Mouse (Mus musculus): ENCODE measurements at regions not wholly inside any gene's neighbourhood (a gene's known extent, or its start where the extent isn't known, plus 50 kb on each side); places are given as distances from the start of the nearest gene placed in this dataset.

DNA sequence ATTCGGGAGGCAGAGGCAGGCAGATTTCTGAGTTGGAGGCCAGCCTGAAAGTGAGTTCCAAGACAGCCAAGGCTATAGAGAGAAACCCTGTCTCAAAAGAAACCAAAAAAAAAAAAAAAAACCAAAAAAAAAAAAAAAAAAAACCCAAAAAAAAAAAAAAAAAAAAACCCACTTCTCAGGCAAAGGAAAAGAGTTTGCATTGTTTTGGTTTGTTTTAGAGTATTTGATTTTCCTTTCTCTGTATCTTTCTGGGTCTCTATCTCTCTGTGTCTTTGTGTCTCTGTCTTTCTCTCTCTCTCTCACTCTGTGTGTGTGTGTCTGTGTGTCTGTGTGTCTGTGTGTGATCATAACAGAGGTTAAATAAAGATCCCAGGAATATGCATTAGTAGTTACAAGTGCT lies 95.7 kb upstream of the AI593442 start:
- no peaks in the 10 kb centered on the region for H3K36me3 ChIP-seq (ENCODE audit: control insufficient read depth, insufficient read depth, low read length)
- H3K27ac ChIP-seq (ENCODE audit: low read depth, low read length) = no peak overlapping the region
- no peaks in the 10 kb centered on the region for H3K27me3 ChIP-seq (ENCODE audit: control insufficient read depth, insufficient read depth, low read length)
- H3K4me2 ChIP-seq (replicated peaks; ENCODE audit: low read depth, low read length) = no peak overlapping the region
- whole genome bisulfite sequencing = 94% methylated on average over 1 of the region's 1 CpGs
- no peaks in the 10 kb centered on the region for H3K9me3 ChIP-seq (ENCODE audit: control insufficient read depth, low read length)
- H3K4me1 ChIP-seq (ENCODE audit: control insufficient read depth, insufficient read depth, low read length) = peaks cover 6% of the 10 kb centered on the region; the same call in 1 of the 2 replicates
- H3K4me3 ChIP-seq (ENCODE audit: low read length) = no peak overlapping the region
- no peak overlapping the region for H3K9ac ChIP-seq (ENCODE audit: low read depth, low read length)
- no peak for ATAC-seq (ENCODE audit: low FRiP score, low TSS enrichment)

DNA sequence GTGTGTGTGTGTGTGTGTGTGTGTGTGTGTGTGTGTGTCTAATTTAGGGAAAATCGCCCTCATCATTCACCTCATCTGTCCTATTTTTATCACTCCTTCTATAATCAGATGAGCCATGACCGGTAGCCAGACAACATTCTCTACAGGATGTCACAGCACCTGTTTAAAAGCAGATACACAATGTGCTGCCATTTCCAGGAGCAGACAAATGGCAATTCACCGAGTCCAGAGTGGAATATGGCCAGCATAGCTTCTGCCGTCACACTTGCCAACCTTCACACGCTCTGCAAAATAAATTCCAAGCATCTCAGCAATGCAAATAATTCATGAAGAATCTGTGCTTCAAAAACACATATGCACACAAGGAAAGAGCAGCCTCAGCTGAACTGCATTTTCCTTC lies 88.5 kb upstream of the AI593442 start:
- 80% methylated on average over 5 of the region's 5 CpGs for WGBS
- H3K4me2 ChIP-seq (replicated peaks; ENCODE audit: low read depth, low read length) = no peak overlapping the region

DNA sequence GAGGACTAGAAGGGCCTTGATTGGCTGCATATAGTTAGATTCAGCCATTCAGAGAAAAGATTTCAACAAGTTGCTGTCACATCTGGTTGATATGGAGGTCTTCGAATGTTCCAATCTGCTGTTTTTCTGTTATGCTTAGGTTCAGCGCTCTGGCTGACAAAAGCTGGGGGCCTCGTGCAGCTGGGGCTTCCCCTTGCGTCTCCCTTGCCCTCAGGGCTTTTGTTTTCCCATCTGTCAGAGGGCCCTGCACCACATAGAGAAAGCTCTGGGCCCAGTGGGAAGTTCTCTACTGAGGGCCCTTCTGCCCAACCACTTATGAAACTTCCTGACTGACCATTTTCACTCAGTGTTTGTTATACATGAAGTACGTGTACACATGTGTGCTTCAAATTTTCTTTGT lies 86.2 kb upstream of the AI593442 start:
- Histone ChIP-seq H3K4me1 (ENCODE audit: control insufficient read depth, insufficient read depth, low read length) (no peaks in the 10 kb centered on the region), H3K27me3 (ENCODE audit: control insufficient read depth, insufficient read depth, low read length) (no peaks in the 10 kb centered on the region), H3K4me2 (replicated peaks; ENCODE audit: low read depth, low read length) (no peak overlapping the region), H3K4me3 (ENCODE audit: low read length) (no peak overlapping the region), H3K9me3 (ENCODE audit: control insufficient read depth, low read length) (no peaks in the 10 kb centered on the region), H3K27ac (ENCODE audit: low read depth, low read length) (no peak overlapping the region), H3K36me3 (ENCODE audit: control insufficient read depth, insufficient read depth, low read length) (no peaks in the 10 kb centered on the region), H3K9ac (ENCODE audit: low read depth, low read length) (no peak overlapping the region)
- ATAC-seq (ENCODE audit: low FRiP score, low TSS enrichment) = no peak
- 72% methylated on average over 5 of the region's 5 CpGs for WGBS

More for the DNA sequence above, 88.5 kb upstream of the AI593442 start:
- Histone ChIP-seq H3K9me3 (ENCODE audit: control insufficient read depth, low read length) (no peaks in the 10 kb centered on the region), H3K4me1 (ENCODE audit: control insufficient read depth, insufficient read depth, low read length) (no peaks in the 10 kb centered on the region), H3K36me3 (ENCODE audit: control insufficient read depth, insufficient read depth, low read length) (no peaks in the 10 kb centered on the region), H3K4me3 (ENCODE audit: low read length) (no peak overlapping the region), H3K27ac (ENCODE audit: low read depth, low read length) (no peak overlapping the region), H3K27me3 (ENCODE audit: control insufficient read depth, insufficient read depth, low read length) (no peaks in the 10 kb centered on the region), H3K9ac (ENCODE audit: low read depth, low read length) (no peak overlapping the region)
- ATAC-seq (ENCODE audit: low FRiP score, low TSS enrichment) = no peak

DNA sequence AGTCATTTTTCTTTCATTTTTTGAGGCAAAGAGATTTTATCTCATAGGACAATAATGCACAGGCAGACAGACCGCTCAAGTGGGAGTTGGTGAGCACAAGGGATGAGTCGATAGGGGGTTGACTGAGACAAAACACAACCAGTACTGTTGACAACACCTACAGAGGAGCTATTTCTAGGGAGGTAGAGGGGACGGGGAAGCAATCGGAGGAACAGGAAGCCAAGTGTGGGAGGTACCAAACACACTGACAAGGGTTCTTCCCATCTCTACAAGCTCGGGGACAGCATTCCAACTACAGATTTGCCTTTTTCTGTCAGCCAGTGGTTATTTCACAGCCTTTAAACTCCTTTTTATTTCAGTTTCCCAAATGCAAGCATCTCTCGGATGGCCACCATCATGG lies 83.3 kb upstream of the AI593442 start:
- Histone ChIP-seq H3K9me3 (ENCODE audit: control insufficient read depth, low read length) (no peaks in the 10 kb centered on the region), H3K9ac (ENCODE audit: low read depth, low read length) (no peak overlapping the region), H3K27ac (ENCODE audit: low read depth, low read length) (no peak overlapping the region), H3K4me3 (ENCODE audit: low read length) (no peak overlapping the region), H3K36me3 (ENCODE audit: control insufficient read depth, insufficient read depth, low read length) (no peaks in the 10 kb centered on the region), H3K4me2 (replicated peaks; ENCODE audit: low read depth, low read length) (no peak overlapping the region), H3K27me3 (ENCODE audit: control insufficient read depth, insufficient read depth, low read length) (no peaks in the 10 kb centered on the region), H3K4me1 (ENCODE audit: control insufficient read depth, insufficient read depth, low read length) (no peaks in the 10 kb centered on the region)
- 77% methylated on average over 6 of the region's 6 CpGs for WGBS
- no peak for ATAC-seq (ENCODE audit: low FRiP score, low TSS enrichment)

DNA sequence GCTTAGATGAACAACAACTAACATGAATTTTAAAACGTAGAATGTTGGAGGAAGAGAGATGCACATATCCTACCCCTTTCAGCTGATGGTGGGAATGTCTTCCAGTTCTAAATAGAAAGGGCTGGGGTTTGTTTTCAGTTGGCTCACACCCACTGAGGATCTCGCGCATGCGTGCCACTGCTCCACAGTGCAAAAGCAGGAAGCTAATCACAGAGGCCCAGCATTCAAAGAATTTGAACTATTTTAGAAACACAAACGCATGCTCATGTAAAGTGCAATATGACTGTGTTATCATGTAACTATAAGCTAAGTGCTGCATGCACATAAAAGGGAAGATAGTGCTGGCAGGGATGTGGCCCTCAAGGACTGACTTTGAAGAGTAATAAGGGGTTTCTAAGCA lies 81.7 kb upstream of the AI593442 start:
- Histone ChIP-seq H3K4me3 (ENCODE audit: low read length) (no peak overlapping the region), H3K4me2 (replicated peaks; ENCODE audit: low read depth, low read length) (no peak overlapping the region), H3K36me3 (ENCODE audit: control insufficient read depth, insufficient read depth, low read length) (no peaks in the 10 kb centered on the region), H3K27me3 (ENCODE audit: control insufficient read depth, insufficient read depth, low read length) (no peaks in the 10 kb centered on the region), H3K9me3 (ENCODE audit: control insufficient read depth, low read length) (no peaks in the 10 kb centered on the region), H3K4me1 (ENCODE audit: control insufficient read depth, insufficient read depth, low read length) (no peaks in the 10 kb centered on the region), H3K27ac (ENCODE audit: low read depth, low read length) (no peak overlapping the region), H3K9ac (ENCODE audit: low read depth, low read length) (no peak overlapping the region)
- no peak for ATAC-seq (ENCODE audit: low FRiP score, low TSS enrichment)
- 77% methylated on average over 5 of the region's 5 CpGs for WGBS

DNA sequence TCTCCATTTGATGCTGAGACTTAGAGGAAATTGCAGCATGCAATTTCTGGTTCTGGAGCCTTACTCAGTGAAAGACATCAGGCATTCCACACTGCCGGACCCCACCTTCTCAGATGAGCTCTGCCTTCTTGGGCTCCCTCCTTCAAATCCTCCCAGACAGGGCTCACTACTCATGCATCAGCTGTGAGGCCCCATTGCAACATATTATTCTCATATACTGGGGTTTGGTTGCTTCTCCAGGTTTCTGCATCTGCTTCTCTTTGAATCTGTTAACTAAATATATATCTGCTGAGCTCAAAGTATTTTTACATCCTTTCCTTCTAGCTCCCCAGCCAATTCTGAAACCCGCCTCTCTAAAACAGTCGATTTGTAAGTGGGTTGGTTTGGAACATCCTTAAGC lies 68.8 kb upstream of the AI593442 start:
- ATAC-seq (ENCODE audit: low FRiP score, low TSS enrichment) = no peak
- no peak overlapping the region for H3K4me2 ChIP-seq (replicated peaks; ENCODE audit: low read depth, low read length)
- no peak overlapping the region for H3K4me3 ChIP-seq (ENCODE audit: low read length)
- no peak overlapping the region for H3K27ac ChIP-seq (ENCODE audit: low read depth, low read length)
- no peak overlapping the region for H3K9ac ChIP-seq (ENCODE audit: low read depth, low read length)
- no peaks in the 10 kb centered on the region for H3K36me3 ChIP-seq (ENCODE audit: control insufficient read depth, insufficient read depth, low read length)
- H3K4me1 ChIP-seq (ENCODE audit: control insufficient read depth, insufficient read depth, low read length) = no peaks in the 10 kb centered on the region
- no peaks in the 10 kb centered on the region for H3K27me3 ChIP-seq (ENCODE audit: control insufficient read depth, insufficient read depth, low read length)
- H3K9me3 ChIP-seq (ENCODE audit: control insufficient read depth, low read length) = no peaks in the 10 kb centered on the region
- WGBS = 88% methylated on average over 3 of the region's 3 CpGs

DNA sequence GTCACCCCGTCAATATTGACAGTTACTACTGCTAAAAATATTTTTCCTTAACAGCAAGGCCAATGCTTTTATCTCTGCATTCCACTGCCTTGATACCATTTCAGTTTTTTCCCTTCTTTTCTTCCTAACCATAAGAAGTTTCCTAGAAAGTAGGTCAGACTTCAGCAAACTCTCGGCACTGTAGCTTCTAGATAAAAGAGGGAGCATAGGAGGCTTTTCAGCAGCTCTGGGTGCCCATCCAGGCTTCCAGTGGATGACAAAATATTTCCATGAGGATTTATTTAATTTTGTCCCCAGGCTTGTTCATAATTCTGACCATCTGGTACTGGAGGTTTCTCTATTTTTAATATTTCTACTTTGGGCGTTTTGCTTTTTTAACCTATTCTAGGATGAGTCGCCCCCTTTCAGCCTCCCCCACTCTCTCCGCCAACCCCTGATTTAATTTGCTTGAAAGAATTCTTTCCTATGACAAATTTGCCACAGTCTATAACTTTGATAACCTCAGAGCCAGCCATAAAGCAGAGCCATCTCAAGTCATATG lies 59.0 kb upstream of the AI593442 start:
- no peaks in the 10 kb centered on the region for H3K9me3 ChIP-seq (ENCODE audit: control insufficient read depth, low read length)
- H3K9ac ChIP-seq (ENCODE audit: low read depth, low read length) = no peak overlapping the region
- no peak overlapping the region for H3K4me2 ChIP-seq (replicated peaks; ENCODE audit: low read depth, low read length)
- WGBS = 83% methylated on average over 5 of the region's 5 CpGs
- H3K36me3 ChIP-seq (ENCODE audit: control insufficient read depth, insufficient read depth, low read length) = no peaks in the 10 kb centered on the region
- H3K27ac ChIP-seq (ENCODE audit: low read depth, low read length) = no peak overlapping the region
- no peak overlapping the region for H3K4me3 ChIP-seq (ENCODE audit: low read length)
- no peaks in the 10 kb centered on the region for H3K27me3 ChIP-seq (ENCODE audit: control insufficient read depth, insufficient read depth, low read length)
- H3K4me1 ChIP-seq (ENCODE audit: control insufficient read depth, insufficient read depth, low read length) = no peaks in the 10 kb centered on the region
- ATAC-seq (ENCODE audit: low FRiP score, low TSS enrichment) = no peak
